Mouse (Mus musculus) heart, embryonic 10.5 days (tissue): ENCODE data around the gene Magohb. TPM values are rescaled to one million over a fixed set of nuclear protein-coding genes. Genes with fewer than 3 reads are reported as not detected.

Source experiments
- DNase-seq: peaks from one replicate; pipeline ENCODE4 v3.0.0-alpha.2; 2017; ENCODE audit warnings: low spot score
- H3K27ac ChIP-seq: fragments of 300-500 bp; sonication (generic); 2 replicates; pipeline ENCODE4 v1.5.1; 2016; ENCODE audit warnings: mild to moderate bottlenecking
- H3K27me3 ChIP-seq: fragments of 300-500 bp; sonication (generic); 2 replicates; pipeline ENCODE4 v1.6.1; 2016; ENCODE audit warnings: mild to moderate bottlenecking; ENCODE audit not compliant: poor library complexity, insufficient read depth, severe bottlenecking
- H3K36me3 ChIP-seq: fragments of 300-500 bp; sonication (generic); 2 replicates; pipeline ENCODE4 v1.6.1; 2016; ENCODE audit warnings: mild to moderate bottlenecking, moderate library complexity
- H3K4me1 ChIP-seq: fragments of 300-500 bp; sonication (generic); 2 replicates; pipeline ENCODE4 v1.6.1; 2016; ENCODE audit warnings: mild to moderate bottlenecking
- H3K4me3 ChIP-seq: fragments of 300-500 bp; sonication (generic); 2 replicates; pipeline ENCODE4 v1.5.1; 2016; ENCODE audit warnings: mild to moderate bottlenecking, moderate library complexity
- H3K9me3 ChIP-seq: fragments of 300-500 bp; sonication (generic); 2 replicates; pipeline ENCODE4 v1.6.1; 2016; ENCODE audit warnings: mild to moderate bottlenecking, moderate library complexity
- WGBS: fragments of 180-500 bp; shearing (Covaris S2); methylation state at CpG from one replicate; pipeline ENCODE4 v1.1.7; 2016; 5-methylcytosine and 5-hydroxymethylcytosine counted together
- polyA plus RNA-seq: library from polyadenylated mRNA; unstranded; fragments of >200 nt; fragmentation: Nextera tagmentation; extraction: Ambion mirVana; gene quantifications from 2 replicates; pipeline ENCODE4 v1.2.1, GENCODE M21; 2016

Gene Magohb
- 45.9 and 52.2 TPM in 2 replicates for polyA plus RNA-seq

GRCm38 (mm10) chr6:131292991-131293788 is at the start of gene Magohb:
Gene Magohb, minus strand, starts transcription at chr6:131293244.
- H3K4me1 ChIP-seq, result peaks cover 9% of the 10 kb centered on the region
- DNase-seq, result peak; percentile 89
- 3% methylated on average over 50 of the region's 51 CpGs for WGBS
- peak within 1 kb of the TSS; percentile 83 for H3K4me3 ChIP-seq
- no peaks in the 10 kb centered on the region for H3K27me3 ChIP-seq
- H3K9me3 ChIP-seq, result no peaks in the 10 kb centered on the region
- H3K27ac ChIP-seq, result peak within 1 kb of the TSS; percentile 96
- peaks cover 1% of the 10 kb centered on the region; the same call in 1 of the 2 replicates for H3K36me3 ChIP-seq

- H3K27ac ChIP-seq, result no peak overlapping the region
- H3K36me3 ChIP-seq, result no peaks in the 10 kb centered on the region
- 60% methylated on average over 3 of the region's 3 CpGs for WGBS
- no peaks in the 10 kb centered on the region for H3K27me3 ChIP-seq
- no peaks in the 10 kb centered on the region for H3K9me3 ChIP-seq
- no peaks in the 10 kb centered on the region for H3K4me1 ChIP-seq
- no peak for DNase-seq
- H3K4me3 ChIP-seq, result no peak overlapping the region
These were observed 47.0 kb upstream of the Magohb start for GRCm38 (mm10) chr6:131340082-131340481.

- H3K27me3 ChIP-seq, result no peaks in the 10 kb centered on the region
- 76% methylated on average over 3 of the region's 3 CpGs for WGBS
- H3K36me3 ChIP-seq, result no peaks in the 10 kb centered on the region
- H3K9me3 ChIP-seq, result no peaks in the 10 kb centered on the region
- no peaks in the 10 kb centered on the region for H3K4me1 ChIP-seq
- no peak for DNase-seq
- no peak overlapping the region for H3K27ac ChIP-seq
- H3K4me3 ChIP-seq, result no peak overlapping the region
These were observed 46.3 kb upstream of the Magohb start for GRCm38 (mm10) chr6:131339309-131339708.

- H3K36me3 ChIP-seq, result no peaks in the 10 kb centered on the region
- H3K27me3 ChIP-seq, result no peaks in the 10 kb centered on the region
These were observed 45.7 kb upstream of the Magohb start for GRCm38 (mm10) chr6:131338787-131339186.

GRCm38 (mm10) chr6:131327076-131327475 is 34.0 kb upstream of the Magohb start:
- no peaks in the 10 kb centered on the region for H3K27me3 ChIP-seq
- H3K4me1 ChIP-seq, result no peaks in the 10 kb centered on the region
- 78% methylated on average over 2 of the region's 2 CpGs for WGBS
- no peaks in the 10 kb centered on the region for H3K9me3 ChIP-seq
- DNase-seq, result no peak
- no peak overlapping the region for H3K27ac ChIP-seq
- no peak overlapping the region for H3K4me3 ChIP-seq
- H3K36me3 ChIP-seq, result no peaks in the 10 kb centered on the region

More at GRCm38 (mm10) chr6:131338787-131339186, 45.7 kb upstream of the Magohb start:
- Histone ChIP-seq H3K9me3 (no peaks in the 10 kb centered on the region), H3K27ac (no peak overlapping the region), H3K4me1 (no peaks in the 10 kb centered on the region), H3K4me3 (no peak overlapping the region)
- WGBS, result 56% methylated on average over 1 of the region's 1 CpGs
- DNase-seq, result no peak

GRCm38 (mm10) chr6:131321854-131322639 is 29.0 kb upstream of the Magohb start:
- Histone ChIP-seq H3K4me1 (no peaks in the 10 kb centered on the region), H3K27ac (no peak overlapping the region), H3K27me3 (no peaks in the 10 kb centered on the region), H3K9me3 (no peaks in the 10 kb centered on the region), H3K36me3 (no peaks in the 10 kb centered on the region), H3K4me3 (no peak overlapping the region)
- 64% methylated on average over 3 of the region's 3 CpGs for WGBS
- no peak for DNase-seq

- Histone ChIP-seq H3K4me1 (no peaks in the 10 kb centered on the region), H3K9me3 (no peaks in the 10 kb centered on the region), H3K27ac (no peak overlapping the region), H3K36me3 (no peaks in the 10 kb centered on the region), H3K4me3 (no peak overlapping the region), H3K27me3 (no peaks in the 10 kb centered on the region)
- WGBS, result 76% methylated on average over 7 of the region's 7 CpGs
- DNase-seq, result no peak
These were observed 23.4 kb upstream of the Magohb start for GRCm38 (mm10) chr6:131316155-131317101.

- Histone ChIP-seq H3K9me3 (no peaks in the 10 kb centered on the region), H3K4me3 (no peak overlapping the region), H3K36me3 (no peaks in the 10 kb centered on the region), H3K4me1 (no peaks in the 10 kb centered on the region), H3K27ac (no peak overlapping the region), H3K27me3 (no peaks in the 10 kb centered on the region)
- no peak for DNase-seq
- 70% methylated on average over 3 of the region's 3 CpGs for WGBS
These were observed 15.0 kb upstream of the Magohb start for GRCm38 (mm10) chr6:131308031-131308430.

- H3K4me1 ChIP-seq, result no peaks in the 10 kb centered on the region
- H3K27me3 ChIP-seq, result no peaks in the 10 kb centered on the region
- no peak for DNase-seq
- WGBS, result 70% methylated on average over 3 of the region's 3 CpGs
- H3K36me3 ChIP-seq, result no peaks in the 10 kb centered on the region
- no peak overlapping the region for H3K27ac ChIP-seq
- H3K4me3 ChIP-seq, result no peak overlapping the region
- H3K9me3 ChIP-seq, result no peaks in the 10 kb centered on the region
These were observed 11.7 kb upstream of the Magohb start for GRCm38 (mm10) chr6:131304776-131305175.

GRCm38 (mm10) chr6:131298531-131298930 is 5.5 kb upstream of the Magohb start:
- Histone ChIP-seq H3K27ac (no peak overlapping the region), H3K36me3 (no peaks in the 10 kb centered on the region), H3K4me1 (no peaks in the 10 kb centered on the region), H3K4me3 (no peak overlapping the region), H3K9me3 (no peaks in the 10 kb centered on the region), H3K27me3 (no peaks in the 10 kb centered on the region)
- DNase-seq, result no peak

GRCm38 (mm10) chr6:131294435-131295112 is 1.5 kb upstream of the Magohb start:
- H3K9me3 ChIP-seq, result no peaks in the 10 kb centered on the region
- no peaks in the 10 kb centered on the region for H3K27me3 ChIP-seq
- no peak for DNase-seq
- H3K27ac ChIP-seq, result no peak overlapping the region
- H3K36me3 ChIP-seq, result no peaks in the 10 kb centered on the region
- 85% methylated on average over 5 of the region's 5 CpGs for WGBS
- peaks cover 9% of the 10 kb centered on the region for H3K4me1 ChIP-seq
- H3K4me3 ChIP-seq, result no peak overlapping the region

GRCm38 (mm10) chr6:131293916-131294315 is 872 bp upstream of the Magohb start:
- no peak for DNase-seq
- Histone ChIP-seq H3K4me3 (peak overlapping the region; percentile 83), H3K9me3 (no peaks in the 10 kb centered on the region), H3K27ac (no peak overlapping the region), H3K4me1 (peaks cover 9% of the 10 kb centered on the region), H3K27me3 (no peaks in the 10 kb centered on the region), H3K36me3 (no peaks in the 10 kb centered on the region)
- WGBS, result 87% methylated on average over 5 of the region's 5 CpGs
